Mouse (Mus musculus) forebrain, postnatal 0 days (tissue): ENCODE measurements around the gene Lpar6. TPM values are rescaled to one million over a fixed set of nuclear protein-coding genes. Genes with fewer than 3 reads are reported as not detected.

Experiments
- ATAC-seq: fragments of 200-750 bp; cut with Nextera tagmentation; 2 replicates; pipeline ENCODE4 v1.8.0; 2017; ENCODE audit warnings: mild to moderate bottlenecking, moderate library complexity
- DNase-seq: peaks from one replicate; pipeline ENCODE4 v3.0.0-alpha.2; 2015
- H3K27ac ChIP-seq: fragments of 300-500 bp; sonication (generic); 2 replicates; pipeline ENCODE4 v1.5.1; 2014; ENCODE audit warnings: low read depth, mild to moderate bottlenecking, antibody characterized with exemption, low read length, moderate library complexity, mixed read lengths
- H3K27me3 ChIP-seq: fragments of 300-500 bp; sonication (generic); 2 replicates; pipeline ENCODE4 v1.6.1; 2014; ENCODE audit warnings: mild to moderate bottlenecking, low read length, mixed read lengths; ENCODE audit not compliant: insufficient read depth
- H3K36me3 ChIP-seq: fragments of 300-500 bp; sonication (generic); 2 replicates; pipeline ENCODE4 v1.6.1; 2014; ENCODE audit warnings: mild to moderate bottlenecking, moderate library complexity; ENCODE audit not compliant: insufficient read depth
- H3K4me1 ChIP-seq: fragments of 300-500 bp; sonication (generic); 2 replicates; pipeline ENCODE4 v1.6.1; 2014; ENCODE audit warnings: antibody characterized with exemption; ENCODE audit not compliant: insufficient read depth
- H3K4me2 ChIP-seq: fragments of 300-500 bp; sonication (generic); 2 replicates; pipeline ENCODE4 v1.6.1; 2014; ENCODE audit warnings: low read depth, mild to moderate bottlenecking, moderate library complexity
- H3K4me3 ChIP-seq: fragments of 300-500 bp; sonication (generic); 2 replicates; pipeline ENCODE4 v1.5.1; 2014; ENCODE audit warnings: low read depth, low read length, mixed read lengths
- H3K9ac ChIP-seq: fragments of 300-500 bp; sonication (generic); 2 replicates; pipeline ENCODE4 v1.6.1; 2014; ENCODE audit warnings: mild to moderate bottlenecking
- H3K9me3 ChIP-seq: fragments of 300-500 bp; sonication (generic); 2 replicates; pipeline ENCODE4 v1.6.1; 2016; ENCODE audit warnings: low read length
- CTCF ChIP-seq: sonication (generic); IDR thresholded peaks from 2 replicates; pipeline ENCODE4 v1.5.1; 2016; ENCODE audit warnings: antibody characterized with exemption, control low read depth, low read depth
- WGBS: fragments of 180-500 bp; shearing (Covaris S2); extraction: QIAGEN DNeasy Blood & Tissue Kit; methylation state at CpG from one replicate; pipeline ENCODE4 v1.1.7; 2014; 5-methylcytosine and 5-hydroxymethylcytosine counted together
- polyA plus RNA-seq: library from polyadenylated mRNA; unstranded; fragments of >200 nt; fragmentation: Nextera tagmentation; extraction: Ambion mirVana; gene quantifications from 2 replicates; pipeline ENCODE4 v1.2.1, GENCODE M21; 2015
- total RNA-seq: library from RNA; depleted of rRNA; stranded (reverse); fragments of >200 nt; gene quantifications from 2 replicates; pipeline ENCODE4 v1.2.3, GENCODE M21; 2014; rRNA removed

Gene Lpar6
- total RNA-seq (2.2 and 2.6 TPM in 2 replicates), polyA plus RNA-seq (1.5 and 1.8 TPM in 2 replicates)

- peak; percentile 86 for ATAC-seq
- no peak for TF ChIP-seq CTCF
Measured at GRCm38 (mm10) chr14:73237848-73238321, at the start of gene Lpar6. Lpar6 (plus strand) TSS chr14:73237895.

DNA sequence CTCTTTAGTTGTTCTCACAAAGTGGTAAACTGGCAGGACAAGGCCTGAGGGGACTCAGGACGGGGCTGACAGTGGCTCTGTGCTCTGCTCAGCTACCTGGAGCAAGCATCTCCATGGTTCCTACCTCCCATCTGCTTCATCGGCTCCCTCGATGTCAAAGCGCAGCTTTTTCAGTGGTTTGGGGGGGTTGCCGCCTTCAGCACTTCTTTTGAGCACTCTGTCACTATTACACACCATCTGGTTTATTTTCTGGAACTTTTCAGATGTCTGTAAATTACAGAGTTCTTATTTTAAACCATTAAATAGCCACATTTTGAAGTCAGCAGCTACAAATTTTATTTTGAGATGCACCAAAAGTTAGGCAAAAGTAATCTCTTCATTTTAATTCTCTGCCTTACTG lies 38.6 kb upstream of the Lpar6 start:
- no peak for TF ChIP-seq CTCF
- H3K9ac ChIP-seq: no peak overlapping the region
- H3K27ac ChIP-seq: no peak overlapping the region
- DNase-seq (no peak), ATAC-seq (peak; percentile 32; the same call in 1 of the 2 replicates)
- no peaks in the 10 kb centered on the region for H3K27me3 ChIP-seq
- 47% methylated on average over 5 of the region's 5 CpGs for WGBS
- H3K4me2 ChIP-seq: no peak overlapping the region
- H3K4me3 ChIP-seq: no peak overlapping the region
- no peaks in the 10 kb centered on the region for H3K4me1 ChIP-seq
- H3K9me3 ChIP-seq: no peaks in the 10 kb centered on the region
- H3K36me3 ChIP-seq: peaks cover 22% of the 10 kb centered on the region

More at GRCm38 (mm10) chr14:73237848-73238321, at the start of gene Lpar6:
- H3K9me3 ChIP-seq: no peaks in the 10 kb centered on the region
- no peaks in the 10 kb centered on the region for H3K36me3 ChIP-seq
- WGBS: 3% methylated on average over 19 of the region's 19 CpGs
- peak within 1 kb of the TSS; percentile 42 for H3K9ac ChIP-seq
- peak; percentile 62 for DNase-seq
- H3K27ac ChIP-seq: peak within 1 kb of the TSS; percentile 62
- peak within 1 kb of the TSS; percentile 36 for H3K4me3 ChIP-seq
- H3K4me1 ChIP-seq: peaks cover 6% of the 10 kb centered on the region; the same call in 1 of the 2 replicates
- H3K27me3 ChIP-seq: no peaks in the 10 kb centered on the region
- peak within 1 kb of the TSS; percentile 51 for H3K4me2 ChIP-seq

GRCm38 (mm10) chr14:73201447-73201846 lies 36.2 kb upstream of the Lpar6 start:
- Histone ChIP-seq H3K27ac (no peak overlapping the region), H3K27me3 (no peaks in the 10 kb centered on the region), H3K9me3 (no peaks in the 10 kb centered on the region), H3K9ac (no peak overlapping the region), H3K4me1 (no peaks in the 10 kb centered on the region), H3K36me3 (peaks cover 16% of the 10 kb centered on the region), H3K4me3 (no peak overlapping the region), H3K4me2 (no peak overlapping the region)
- TF ChIP-seq CTCF: no peak
- ATAC-seq (no peak), DNase-seq (no peak)
- WGBS: 87% methylated on average over 3 of the region's 3 CpGs

DNA sequence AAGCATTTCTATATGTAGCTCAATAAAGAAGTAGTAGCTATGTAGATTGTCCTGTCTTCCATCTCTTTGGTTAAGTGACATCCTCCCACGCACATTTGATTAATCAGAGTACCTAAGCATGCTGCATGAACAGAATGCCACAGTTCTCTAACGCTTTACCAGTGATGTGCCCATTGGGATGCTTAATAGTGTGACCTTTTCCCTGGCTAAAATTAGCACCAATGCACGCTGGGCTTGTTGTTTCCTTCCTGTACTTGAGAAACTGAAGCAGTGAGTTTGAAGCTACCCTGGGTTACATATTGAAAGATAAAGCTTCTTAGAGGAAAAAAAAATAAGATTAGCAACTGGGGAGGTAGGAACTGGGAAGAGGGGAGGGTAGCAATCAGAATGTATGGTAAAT lies 33.7 kb upstream of the Lpar6 start:
- Histone ChIP-seq H3K9ac (no peak overlapping the region), H3K4me3 (no peak overlapping the region), H3K27me3 (no peaks in the 10 kb centered on the region), H3K4me1 (no peaks in the 10 kb centered on the region), H3K36me3 (no peaks in the 10 kb centered on the region; the same call in 1 of the 2 replicates), H3K9me3 (no peaks in the 10 kb centered on the region), H3K4me2 (no peak overlapping the region), H3K27ac (no peak overlapping the region)
- WGBS: 86% methylated on average over 3 of the region's 3 CpGs
- no peak for TF ChIP-seq CTCF
- ATAC-seq (no peak), DNase-seq (no peak)

DNA sequence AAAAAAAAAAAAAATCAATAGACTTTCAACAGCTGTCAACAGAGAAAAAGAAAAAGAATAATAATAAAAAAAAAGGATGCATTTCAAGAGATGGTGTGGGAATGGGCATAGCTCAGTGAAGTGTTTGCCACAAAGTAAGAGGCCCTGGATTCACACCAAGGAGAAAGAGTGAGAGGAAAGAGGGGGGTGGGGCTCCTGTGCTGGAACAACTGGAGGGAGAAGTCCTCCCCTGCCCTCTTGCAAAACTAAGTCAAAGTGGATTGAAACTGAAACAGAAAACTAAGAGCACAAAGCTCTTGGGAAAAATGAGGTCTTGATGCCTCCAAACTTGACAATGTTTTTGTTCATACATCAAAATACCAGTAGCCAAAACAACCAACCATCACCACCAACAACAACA lies 28.4 kb upstream of the Lpar6 start:
- no peak for ATAC-seq
- no peak overlapping the region for H3K4me2 ChIP-seq
- no peak for TF ChIP-seq CTCF
- H3K9me3 ChIP-seq: no peaks in the 10 kb centered on the region
- H3K9ac ChIP-seq: no peak overlapping the region
- H3K4me3 ChIP-seq: no peak overlapping the region
- H3K36me3 ChIP-seq: peaks cover 10% of the 10 kb centered on the region
- H3K27ac ChIP-seq: no peak overlapping the region
- DNase-seq: no peak
- no peaks in the 10 kb centered on the region for H3K27me3 ChIP-seq
- no peaks in the 10 kb centered on the region for H3K4me1 ChIP-seq

GRCm38 (mm10) chr14:73210196-73210595 lies 27.5 kb upstream of the Lpar6 start:
- no peak for TF ChIP-seq CTCF

DNA sequence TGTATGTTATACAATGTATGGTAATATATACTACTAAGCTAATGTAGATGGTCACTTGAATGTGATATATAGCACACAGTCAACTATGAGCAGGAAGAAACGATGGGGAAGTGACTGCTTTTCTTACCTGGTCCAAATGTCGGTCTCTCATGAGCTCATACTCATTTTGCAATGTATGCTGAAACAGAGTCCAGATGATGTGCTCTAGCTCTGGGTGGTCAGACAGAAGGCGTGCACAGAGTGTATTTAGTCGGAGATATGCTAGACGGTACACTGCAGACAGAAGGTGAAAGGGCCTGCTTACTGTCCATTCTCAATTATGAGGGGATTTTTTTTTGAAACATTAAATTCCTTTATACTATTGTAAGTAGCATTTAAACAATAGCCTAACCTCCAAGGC lies 26.2 kb upstream of the Lpar6 start:
- H3K9ac ChIP-seq: no peak overlapping the region
- no peaks in the 10 kb centered on the region for H3K4me1 ChIP-seq
- peaks cover 13% of the 10 kb centered on the region for H3K36me3 ChIP-seq
- H3K4me3 ChIP-seq: no peak overlapping the region
- no peak overlapping the region for H3K27ac ChIP-seq
- DNase-seq (no peak), ATAC-seq (no peak)
- no peaks in the 10 kb centered on the region for H3K9me3 ChIP-seq
- no peak for TF ChIP-seq CTCF
- H3K27me3 ChIP-seq: no peaks in the 10 kb centered on the region
- H3K4me2 ChIP-seq: no peak overlapping the region
- WGBS: 86% methylated on average over 5 of the region's 5 CpGs

More at GRCm38 (mm10) chr14:73210196-73210595, 27.5 kb upstream of the Lpar6 start:
- Histone ChIP-seq H3K4me3 (no peak overlapping the region), H3K4me2 (no peak overlapping the region), H3K4me1 (no peaks in the 10 kb centered on the region), H3K36me3 (peaks cover 13% of the 10 kb centered on the region), H3K9me3 (no peaks in the 10 kb centered on the region), H3K27me3 (no peaks in the 10 kb centered on the region), H3K9ac (no peak overlapping the region), H3K27ac (no peak overlapping the region)
- ATAC-seq (no peak), DNase-seq (no peak)
- 96% methylated on average over 8 of the region's 8 CpGs for WGBS
